Mouse (Mus musculus) kidney, adult 11 months (tissue): Measurements from ENCODE around the gene Gabrr2.
"Not testable (repeated sequence)": the region's sequence is repeated elsewhere in the genome, so short reads cannot be mapped to it uniquely, and the experiment has no call there.

Experiments
- DNase-seq: peaks from one replicate; pipeline ENCODE4 v3.0.0; 2022

Gene Gabrr2

DNA sequence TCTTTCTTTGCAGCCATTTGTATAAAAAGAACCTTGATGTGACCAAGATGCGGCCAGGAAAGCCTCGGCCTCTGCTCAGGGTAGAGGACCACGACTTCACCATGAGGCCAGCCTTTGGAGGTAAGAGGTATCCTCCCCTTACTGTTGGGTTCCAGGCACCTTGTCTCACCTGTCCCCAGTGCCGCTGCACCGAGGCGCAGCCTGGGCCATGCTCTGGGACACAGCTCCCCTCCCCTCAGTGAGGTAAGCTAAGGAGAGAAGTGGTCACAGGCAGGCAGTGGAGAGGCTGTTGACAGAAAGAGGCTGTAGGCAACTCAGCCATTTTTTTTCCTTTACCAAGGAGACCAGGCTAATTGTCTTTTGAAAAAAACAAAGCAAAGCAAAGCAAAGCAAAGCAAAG lies 8.5 kb downstream of the Gabrr2 start:
- DNase-seq = no peak

DNA sequence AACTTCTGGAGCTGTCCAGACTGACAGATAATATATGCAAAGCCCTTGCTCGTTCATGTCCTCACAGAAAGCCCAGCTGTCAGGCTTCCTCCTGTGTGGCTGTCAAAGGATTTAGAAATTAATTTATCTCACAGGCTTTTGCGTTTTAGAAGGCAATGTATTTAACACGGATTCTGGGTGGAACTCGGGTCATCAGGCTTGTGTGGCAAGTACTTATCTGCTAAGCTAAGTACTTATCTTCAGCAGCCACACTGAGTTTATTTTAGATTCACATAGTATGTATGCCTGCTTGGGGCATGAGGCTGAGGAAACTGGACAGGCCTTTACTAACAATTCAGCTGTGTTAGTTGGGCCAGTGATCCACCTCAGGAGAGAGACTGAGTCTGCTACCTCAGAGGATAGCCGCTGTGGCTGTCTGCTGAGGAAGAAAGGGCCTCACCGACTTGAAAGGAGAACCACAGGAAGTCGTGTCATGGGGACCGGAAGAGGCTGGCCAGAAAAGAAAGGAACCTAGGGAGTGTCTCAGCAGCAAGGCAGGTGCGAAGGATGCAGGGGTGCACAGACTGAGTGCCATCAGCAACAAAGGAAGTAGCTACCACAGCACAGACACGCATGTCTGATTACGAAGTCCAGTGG lies 9.8 kb downstream of the Gabrr2 start:
- DNase-seq = no peak

DNA sequence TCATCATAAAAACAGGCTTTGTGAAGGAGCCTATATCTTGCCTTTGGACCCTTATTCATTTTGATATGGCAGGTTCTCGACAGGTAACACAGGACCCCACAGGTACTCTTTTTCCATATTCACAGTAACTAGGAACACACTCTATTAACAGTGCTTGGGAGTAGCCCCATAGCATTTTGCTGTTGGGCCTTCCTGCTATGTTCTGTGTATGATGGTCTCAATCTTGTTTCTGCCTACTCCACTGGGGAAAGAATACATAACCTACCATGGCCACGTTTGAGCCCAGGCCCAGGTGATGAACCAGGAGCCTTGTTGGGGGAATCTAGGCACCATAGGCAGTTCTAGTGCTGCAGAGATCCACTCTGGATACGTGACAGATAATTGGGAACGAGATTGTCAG lies 11.6 kb downstream of the Gabrr2 start:
- DNase-seq = no peak

- DNase-seq = no peak
Observed at GRCm38 (mm10) chr4:33074851-33075250, 12.1 kb downstream of the Gabrr2 start.

DNA sequence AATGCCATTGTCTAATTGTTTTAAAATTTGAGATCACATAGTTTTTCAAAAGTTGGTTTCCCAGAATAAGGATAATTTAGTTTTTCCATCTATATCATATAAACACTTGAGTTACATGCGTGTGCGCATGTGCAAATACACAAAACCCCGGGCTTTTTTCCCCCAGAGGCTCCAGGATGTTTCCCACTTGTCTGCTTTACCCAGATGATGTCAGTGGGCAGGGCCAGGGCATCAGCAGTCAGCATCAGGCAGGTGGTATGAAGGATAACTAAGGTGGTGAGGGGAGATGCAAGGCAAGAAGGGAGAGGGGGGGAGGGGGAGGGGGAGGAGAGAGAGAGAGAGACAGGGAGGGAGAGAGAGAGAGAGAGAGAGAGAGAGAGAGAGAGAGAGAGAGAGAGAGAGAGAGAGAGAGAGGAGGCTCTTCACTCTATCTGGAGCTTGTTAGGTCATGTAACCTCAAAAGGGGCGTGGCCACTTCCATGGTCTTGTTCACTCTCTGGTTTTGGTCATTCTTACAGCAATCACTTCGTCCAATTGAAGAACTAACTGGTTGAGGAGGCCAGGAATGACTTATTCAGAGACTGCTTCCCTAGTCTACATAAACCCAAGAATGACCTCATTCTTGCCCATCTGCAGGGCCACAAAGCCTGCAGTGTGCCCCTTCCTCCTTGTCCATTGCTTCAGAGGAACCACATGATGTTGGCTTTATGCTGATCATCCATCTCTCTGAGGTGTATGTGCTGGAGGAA lies 13.2 kb downstream of the Gabrr2 start:
- DNase-seq = no peak

GRCm38 (mm10) chr4:33077161-33077560 lies 14.4 kb downstream of the Gabrr2 start:
- no peak for DNase-seq

GRCm38 (mm10) chr4:33077724-33078123 lies 14.9 kb downstream of the Gabrr2 start:
- DNase-seq = no peak

DNA sequence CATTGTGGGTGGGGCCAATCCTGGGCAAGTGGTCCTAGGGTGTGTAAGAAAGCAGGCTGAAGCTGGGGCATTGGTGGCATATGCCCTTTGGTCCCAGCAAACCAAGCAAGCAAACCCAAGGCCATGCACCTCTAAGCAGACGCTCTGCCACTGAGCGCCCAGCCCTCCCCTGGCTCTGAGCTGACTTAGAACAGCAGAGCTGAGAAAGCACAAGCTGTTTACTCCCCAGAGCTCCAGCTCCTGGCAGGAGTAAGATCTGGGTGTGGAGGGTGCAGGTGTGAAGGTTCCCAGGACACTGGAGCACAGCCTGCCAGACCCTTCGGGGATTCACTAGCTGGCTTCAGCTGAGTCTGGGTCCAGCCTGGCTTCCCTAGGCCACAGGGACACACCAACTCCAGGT lies 15.7 kb downstream of the Gabrr2 start:
- no peak for DNase-seq

DNA sequence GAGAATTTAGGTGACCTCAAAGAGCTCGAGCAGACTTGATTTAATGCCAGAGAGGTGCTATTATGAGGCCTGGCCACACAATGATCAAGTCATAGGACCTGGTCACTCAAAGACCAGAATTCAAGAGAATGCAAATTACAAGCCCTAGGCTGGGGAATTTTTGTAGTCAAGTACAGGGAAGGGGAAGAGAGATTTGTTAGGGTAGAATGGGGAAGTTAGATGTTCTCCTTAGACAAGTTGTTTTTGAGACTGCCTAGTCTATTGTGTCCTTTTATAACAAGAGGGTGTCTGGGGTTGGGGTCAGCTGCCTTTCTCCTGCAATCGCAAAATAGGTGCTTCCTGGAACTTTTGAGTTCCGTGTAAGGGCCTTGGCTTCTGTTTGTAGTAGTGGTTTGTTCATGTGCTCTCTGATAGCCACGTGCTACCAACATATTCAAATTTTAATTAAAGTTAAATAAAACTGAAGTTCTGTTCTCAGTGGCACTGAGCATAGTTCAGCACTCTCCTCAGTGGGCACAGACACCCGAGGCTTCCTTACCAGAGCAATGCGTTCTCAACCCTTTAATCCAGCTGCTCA lies 36.4 kb downstream of the Gabrr2 start:
- DNase-seq = no peak

- no peak for DNase-seq
Observed at GRCm38 (mm10) chr4:33109720-33110458, 47.1 kb downstream of the Gabrr2 start.

GRCm38 (mm10) chr4:33110845-33111244 lies 48.0 kb downstream of the Gabrr2 start:
- no peak for DNase-seq

DNA sequence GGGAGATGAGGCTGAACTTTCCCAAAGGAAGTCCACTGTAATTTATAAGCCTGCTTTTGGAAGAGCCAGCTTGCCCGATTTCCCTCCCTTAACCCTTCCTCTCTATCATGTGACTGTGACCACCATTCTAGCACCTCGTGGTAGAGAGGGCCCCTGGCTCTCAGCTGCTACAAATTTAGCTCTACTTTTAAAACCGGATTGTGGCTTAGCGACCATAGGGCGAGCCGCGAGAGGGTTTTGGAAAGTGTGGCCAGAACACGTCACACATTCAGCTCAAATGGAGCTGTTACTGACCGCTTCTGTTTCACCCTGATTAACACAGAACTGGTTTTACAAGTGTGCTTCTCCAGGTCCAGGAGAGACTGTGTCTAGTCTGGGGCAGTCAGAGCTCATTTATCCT lies 48.6 kb downstream of the Gabrr2 start:
- no peak for DNase-seq

DNA sequence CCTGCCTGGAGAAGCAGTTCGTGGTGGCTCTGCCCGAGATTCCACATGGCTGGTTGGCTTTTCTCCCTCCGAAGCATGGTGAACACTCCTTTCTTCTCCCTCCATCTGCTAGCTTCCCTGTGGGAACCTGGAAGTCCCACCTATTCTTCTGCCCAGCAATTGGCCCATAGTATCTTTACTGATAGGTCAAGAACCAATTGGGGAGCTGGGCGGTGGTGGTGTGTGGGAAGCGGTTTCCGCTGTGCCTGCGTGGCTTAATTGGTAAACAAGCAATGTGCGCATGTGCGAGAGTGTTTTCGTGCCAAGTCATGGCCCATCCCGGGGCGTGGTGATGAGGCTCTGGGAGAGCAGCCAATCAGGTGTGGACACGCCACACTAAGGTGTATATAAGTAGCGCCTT lies 50.1 kb downstream of the Gabrr2 start:
- not testable (repeated sequence) for DNase-seq

DNA sequence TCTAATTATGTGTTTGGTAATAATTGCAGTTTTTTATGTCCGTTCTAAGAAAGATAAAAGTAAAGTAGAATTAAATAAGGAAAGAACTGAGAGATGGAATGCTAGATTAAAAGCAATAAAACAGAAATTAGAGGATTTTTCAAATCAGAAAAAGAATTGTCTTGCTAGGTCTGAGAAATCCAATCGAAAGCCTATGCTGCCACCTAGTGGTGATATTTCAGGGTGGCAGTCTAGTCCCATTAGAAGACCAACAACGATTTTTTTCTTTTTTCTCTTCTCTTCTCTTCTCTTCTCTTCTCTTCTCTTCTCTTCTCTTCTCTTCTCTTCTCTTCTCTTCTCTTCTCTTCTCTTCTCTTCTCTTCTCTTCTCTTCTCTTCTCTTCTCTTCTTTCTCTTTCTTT lies 56.3 kb downstream of the Gabrr2 start:
- DNase-seq = peak; percentile 29

GRCm38 (mm10) chr4:33124493-33124892 lies 61.7 kb downstream of the Gabrr2 start:
- DNase-seq = peak; percentile 20

- no peak for DNase-seq
Observed at GRCm38 (mm10) chr4:33125409-33126084, 62.7 kb downstream of the Gabrr2 start.

DNA sequence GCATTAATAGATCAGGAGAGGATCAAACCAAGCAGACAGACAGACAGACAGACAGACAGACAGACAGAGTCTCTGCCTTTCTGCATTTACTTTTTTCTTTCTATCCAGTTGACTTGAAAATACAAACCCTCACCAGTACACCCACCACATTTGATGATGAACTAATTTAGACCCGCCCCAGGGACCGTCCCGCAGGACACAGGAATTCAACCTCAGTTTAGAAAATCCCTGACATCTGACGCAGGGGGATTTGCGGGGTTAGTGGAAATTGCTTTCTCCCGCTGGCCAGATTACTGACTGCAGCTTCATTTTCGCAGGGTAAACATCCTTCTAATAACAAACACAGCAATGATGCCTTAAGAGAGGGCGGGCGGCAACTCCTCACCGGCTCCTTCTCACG lies 69.4 kb downstream of the Gabrr2 start, which contains the start of gene Gabrr1:
TSS of gene Gabrr1 (plus strand) at position 301 of the 400 bp plus-strand sequence.
- DNase-seq = no peak
